Comparison of ENCODE assay signal across 22 mouse cellular contexts in the genomic region with DNA sequence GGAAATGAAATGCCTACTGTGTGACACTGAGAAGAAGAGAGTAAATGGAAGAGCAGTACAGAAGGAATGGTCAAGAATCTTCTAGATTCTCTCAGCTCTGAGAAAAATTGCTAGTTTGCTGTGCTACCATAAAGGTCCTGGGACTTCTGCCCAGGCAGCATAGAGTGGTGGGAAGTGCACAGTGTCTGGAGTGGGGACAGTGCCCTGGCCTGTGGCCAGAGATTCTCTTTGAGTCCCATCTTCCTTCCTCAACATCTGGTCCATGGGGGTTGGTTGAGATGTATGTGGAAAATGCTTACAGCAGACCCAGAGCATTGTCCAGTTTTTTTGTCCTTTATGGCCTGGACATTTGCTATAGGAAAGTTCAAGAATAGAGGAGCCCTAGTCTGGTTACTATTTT.
"Had no signal": no experiment of that assay in that cellular context is flagged by ENCODE, and none has a peak within 500 bp of the region (broad histone marks: within the 10 kb centered on the region; RNA-seq: fewer than 3 reads in every experiment).

No protein-coding gene starts in this region.

- H3K4me3 ChIP-seq: layer of hippocampus, adult 2 months; limb, embryonic 15.5 days; midbrain, embryonic 12.5 days; midbrain, embryonic 15.5 days; neural tube, embryonic 12.5 days; neural tube, embryonic 15.5 days had no signal

- H3K4me1 ChIP-seq: midbrain, embryonic 15.5 days had no signal

- H3K9ac ChIP-seq: limb, embryonic 15.5 days; liver, embryonic 14.5 days; liver, postnatal 0 days; midbrain, embryonic 12.5 days; midbrain, embryonic 15.5 days; neural tube, embryonic 12.5 days; neural tube, embryonic 15.5 days had no signal

- H3K9me3 ChIP-seq: limb, embryonic 15.5 days; midbrain, embryonic 12.5 days; midbrain, embryonic 15.5 days; neural tube, embryonic 12.5 days; neural tube, embryonic 15.5 days had no signal

- H3K27ac ChIP-seq: hindbrain, postnatal 0 days; kidney, postnatal 0 days; layer of hippocampus, adult 2 months; liver, embryonic 14.5 days; macrophage; midbrain, embryonic 12.5 days; midbrain, embryonic 15.5 days; neural tube, embryonic 12.5 days; neural tube, embryonic 15.5 days; stomach, postnatal 0 days had no signal

- H3K4me2 ChIP-seq: limb, embryonic 15.5 days; liver, embryonic 11.5 days; midbrain, embryonic 12.5 days; midbrain, embryonic 15.5 days; neural tube, embryonic 12.5 days; neural tube, embryonic 15.5 days had no signal

- ATAC-seq: hindbrain, postnatal 0 days; inflammation-experienced regulatory T-cells, adult 6 months; liver, postnatal 0 days; midbrain, embryonic 15.5 days had no signal

- DNase-seq: kidney, adult 2 months; layer of hippocampus, adult 9-11 months; liver, postnatal 0 days; lung, postnatal 14 days; right cerebral cortex, adult 18-20 months; right cerebral cortex, postnatal 14 days; right cerebral cortex, postnatal 4 days; thymus, adult 18-20 months; thymus, postnatal 25 days had no signal

- H3K36me3 ChIP-seq: limb, embryonic 15.5 days; midbrain, embryonic 12.5 days; midbrain, embryonic 15.5 days; neural tube, embryonic 12.5 days; neural tube, embryonic 15.5 days had no signal

- H3K27me3 ChIP-seq: limb, embryonic 15.5 days; midbrain, embryonic 12.5 days; midbrain, embryonic 15.5 days; neural tube, embryonic 12.5 days; neural tube, embryonic 15.5 days had no signal
